Mouse (Mus musculus) liver, embryonic 14.5 days (tissue): ENCODE data around the gene Plekhm2.

ENCODE experiments used
- CTCF ChIP-seq: IDR thresholded peaks from 2 replicates; pipeline ENCODE4 v1.5.1; 2016; ENCODE audit warnings: antibody characterized with exemption, low read depth, control low read depth
- EP300 ChIP-seq: IDR thresholded peaks from 2 replicates; pipeline ENCODE4 v1.6.1; 2016; ENCODE audit warnings: antibody characterized with exemption, low read depth

DNA sequence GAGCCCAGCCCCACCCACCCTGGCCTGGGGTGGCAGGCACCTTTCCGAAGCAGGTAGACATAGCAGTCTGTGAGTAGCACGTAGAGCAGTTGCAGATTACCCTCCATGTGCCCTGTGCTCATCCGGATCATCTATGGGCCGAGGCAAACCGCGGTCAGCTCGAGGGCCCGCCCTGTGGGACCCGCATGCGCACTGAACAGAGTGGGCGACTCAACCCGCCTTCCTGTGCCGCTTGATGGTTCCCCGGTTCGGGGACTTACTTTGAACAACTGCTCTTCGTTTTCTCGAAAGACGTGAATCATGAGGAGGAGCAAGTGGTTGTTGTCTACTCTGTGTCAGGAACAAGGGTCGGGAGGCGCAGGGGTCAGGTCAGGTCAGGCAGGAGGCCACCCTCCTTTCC lies 33.4 kb downstream of the Plekhm2 start:
- no peak for TF ChIP-seq CTCF
- TF ChIP-seq EP300, result no peak
